Mouse (Mus musculus): ENCODE measurements around the gene Cyp4f39. TPM values are rescaled to one million over a fixed set of nuclear protein-coding genes. Genes with fewer than 3 reads are reported as not detected.

Gene Cyp4f39
- polyA plus RNA-seq, 1 experiment from 2014 or later, result 57.9 TPM

DNA sequence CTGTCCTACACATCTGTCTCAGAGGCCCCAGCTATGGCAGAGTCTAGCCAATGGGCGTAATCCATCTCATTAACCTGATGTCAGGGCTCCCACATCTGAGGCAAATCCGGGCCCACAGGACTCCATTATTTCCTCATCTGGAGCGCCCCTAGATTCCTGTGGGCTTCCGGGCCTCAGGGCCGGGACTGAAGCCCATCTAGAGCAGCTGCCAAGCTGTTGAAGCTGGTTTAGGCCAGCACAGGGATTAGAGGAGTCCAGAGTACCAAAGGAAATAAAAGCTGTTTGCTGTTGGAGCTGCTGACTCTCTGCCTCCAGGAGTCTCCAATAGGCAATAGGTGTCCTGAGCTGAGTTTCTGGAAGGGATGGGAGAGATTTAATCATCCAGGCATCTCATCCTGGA lies 17.4 kb upstream of the Cyp4f39 start:
- Histone ChIP-seq H3K4me2 (replicated peaks; ENCODE audit: low read depth) (no peak overlapping the region), H3K36me3 (ENCODE audit: control insufficient read depth, insufficient read depth, low read length) (no peaks in the 10 kb centered on the region), H3K4me1 (replicated peaks; ENCODE audit: control insufficient read depth, insufficient read depth) (no peaks in the 10 kb centered on the region), H3K9me3 (ENCODE audit: control insufficient read depth, low read length) (no peaks in the 10 kb centered on the region), H3K27me3 (ENCODE audit: control insufficient read depth, insufficient read depth, low read length) (no peaks in the 10 kb centered on the region), H3K4me3 (ENCODE audit: low read depth, low read length) (no peak overlapping the region), H3K27ac (replicated peaks) (no peak overlapping the region), H3K9ac (ENCODE audit: low read length) (no peak overlapping the region)
- WGBS, result 70% methylated on average over 5 of the region's 5 CpGs
- DNase-seq (ENCODE audit: low spot score), result no peak
- TF ChIP-seq EP300 (optimal IDR thresholded peaks at IDR 0.05) (no peak), CTCF (IDR thresholded peaks at IDR 0.05; ENCODE audit: low read depth) (no peak)
- ATAC-seq (ENCODE audit: low FRiP score, low TSS enrichment), result no peak

DNA sequence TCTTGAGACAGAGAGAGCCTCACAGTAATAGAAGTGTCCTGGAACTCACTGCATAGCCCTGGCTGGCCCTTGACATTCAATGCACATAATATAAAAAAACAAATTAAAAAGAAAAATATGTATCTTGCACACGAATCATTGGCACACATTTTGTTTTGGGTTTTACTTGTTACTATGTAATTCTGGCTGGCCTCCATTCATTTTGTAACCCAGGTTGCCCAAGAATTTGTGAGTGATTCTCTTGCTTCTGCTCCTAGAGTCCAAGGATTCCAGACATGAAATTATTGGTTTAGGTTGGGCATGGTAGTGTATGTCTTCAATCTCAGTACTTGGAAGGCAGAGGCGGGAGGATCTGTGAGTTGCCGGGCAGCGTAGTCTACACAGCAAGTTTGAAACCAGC lies 15.4 kb upstream of the Cyp4f39 start:
- DNase-seq (ENCODE audit: low spot score), result no peak
- no peaks in the 10 kb centered on the region for H3K36me3 ChIP-seq (ENCODE audit: control insufficient read depth, insufficient read depth, low read length)
- no peak overlapping the region for H3K9ac ChIP-seq (ENCODE audit: low read length)
- WGBS, result 88% methylated on average over 4 of the region's 4 CpGs
- no peak for ATAC-seq (ENCODE audit: low FRiP score, low TSS enrichment)
- no peak overlapping the region for H3K4me2 ChIP-seq (replicated peaks; ENCODE audit: low read depth)
- H3K9me3 ChIP-seq (ENCODE audit: control insufficient read depth, low read length), result no peaks in the 10 kb centered on the region
- TF ChIP-seq EP300 (optimal IDR thresholded peaks at IDR 0.05) (no peak), CTCF (IDR thresholded peaks at IDR 0.05; ENCODE audit: low read depth) (no peak)
- H3K4me1 ChIP-seq (replicated peaks; ENCODE audit: control insufficient read depth, insufficient read depth), result no peaks in the 10 kb centered on the region
- H3K4me3 ChIP-seq (ENCODE audit: low read depth, low read length), result no peak overlapping the region
- H3K27ac ChIP-seq (replicated peaks), result no peak overlapping the region
- no peaks in the 10 kb centered on the region for H3K27me3 ChIP-seq (ENCODE audit: control insufficient read depth, insufficient read depth, low read length)

DNA sequence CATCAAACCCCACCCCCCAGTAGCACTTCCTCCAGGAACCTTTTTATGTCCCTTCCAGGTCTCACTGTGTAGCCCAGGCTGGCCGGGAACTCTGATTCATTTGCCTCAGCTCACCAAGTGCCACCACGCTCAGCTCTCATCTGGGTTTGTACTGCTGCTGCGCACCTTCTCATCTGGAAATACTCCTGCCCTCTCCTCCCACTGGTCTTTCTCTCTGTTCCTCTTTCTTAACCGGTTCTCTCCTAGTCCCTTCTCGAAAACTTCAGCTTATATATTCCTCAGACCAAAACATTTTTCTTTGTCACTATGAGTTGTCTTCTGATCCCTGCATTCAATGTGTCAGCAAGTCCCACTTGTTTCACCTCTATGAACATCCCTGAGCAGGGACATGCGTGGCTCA lies 9.3 kb upstream of the Cyp4f39 start:
- TF ChIP-seq CTCF (IDR thresholded peaks at IDR 0.05; ENCODE audit: low read depth) (no peak), EP300 (optimal IDR thresholded peaks at IDR 0.05) (no peak)
- no peaks in the 10 kb centered on the region for H3K9me3 ChIP-seq (ENCODE audit: control insufficient read depth, low read length)
- WGBS, result 71% methylated on average over 6 of the region's 6 CpGs
- no peak for DNase-seq (ENCODE audit: low spot score)
- no peak overlapping the region for H3K4me2 ChIP-seq (replicated peaks; ENCODE audit: low read depth)
- H3K27me3 ChIP-seq (ENCODE audit: control insufficient read depth, insufficient read depth, low read length), result no peaks in the 10 kb centered on the region
- ATAC-seq (ENCODE audit: low FRiP score, low TSS enrichment), result no peak
- H3K4me3 ChIP-seq (ENCODE audit: low read depth, low read length), result no peak overlapping the region
- H3K9ac ChIP-seq (ENCODE audit: low read length), result no peak overlapping the region
- no peaks in the 10 kb centered on the region for H3K36me3 ChIP-seq (ENCODE audit: control insufficient read depth, insufficient read depth, low read length)
- H3K27ac ChIP-seq (replicated peaks), result no peak overlapping the region
- no peaks in the 10 kb centered on the region for H3K4me1 ChIP-seq (replicated peaks; ENCODE audit: control insufficient read depth, insufficient read depth)

DNA sequence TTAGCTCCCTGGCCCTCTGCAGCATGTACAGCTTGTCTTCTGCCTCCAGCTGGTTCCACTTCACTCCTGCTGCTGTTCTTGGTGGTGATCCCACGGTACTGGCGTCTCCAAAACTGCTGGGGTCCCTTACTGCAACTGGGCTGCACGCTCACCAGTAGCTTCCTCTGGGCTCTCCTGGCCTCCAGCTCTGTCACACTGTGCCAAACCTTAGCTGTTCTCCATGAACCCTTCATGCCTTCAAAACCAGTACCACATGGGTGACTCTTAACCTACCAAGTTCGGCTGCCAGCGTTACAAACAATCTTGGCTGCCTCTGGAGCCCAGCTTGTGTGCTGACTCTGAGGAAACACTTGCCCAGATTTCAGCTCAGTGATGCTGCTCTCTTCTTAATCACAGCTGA lies 7.5 kb upstream of the Cyp4f39 start:
- H3K9me3 ChIP-seq (ENCODE audit: control insufficient read depth, low read length), result no peaks in the 10 kb centered on the region
- no peak overlapping the region for H3K27ac ChIP-seq (replicated peaks)
- no peak overlapping the region for H3K4me3 ChIP-seq (ENCODE audit: low read depth, low read length)
- ATAC-seq (ENCODE audit: low FRiP score, low TSS enrichment), result no peak
- DNase-seq (ENCODE audit: low spot score), result no peak
- no peak overlapping the region for H3K4me2 ChIP-seq (replicated peaks; ENCODE audit: low read depth)
- TF ChIP-seq EP300 (optimal IDR thresholded peaks at IDR 0.05), result no peak
- no peak for TF ChIP-seq CTCF (IDR thresholded peaks at IDR 0.05; ENCODE audit: low read depth)
- no peaks in the 10 kb centered on the region for H3K4me1 ChIP-seq (replicated peaks; ENCODE audit: control insufficient read depth, insufficient read depth)
- no peak overlapping the region for H3K9ac ChIP-seq (ENCODE audit: low read length)
- H3K36me3 ChIP-seq (ENCODE audit: control insufficient read depth, insufficient read depth, low read length), result no peaks in the 10 kb centered on the region
- H3K27me3 ChIP-seq (ENCODE audit: control insufficient read depth, insufficient read depth, low read length), result no peaks in the 10 kb centered on the region
- WGBS, result 61% methylated on average over 5 of the region's 5 CpGs

DNA sequence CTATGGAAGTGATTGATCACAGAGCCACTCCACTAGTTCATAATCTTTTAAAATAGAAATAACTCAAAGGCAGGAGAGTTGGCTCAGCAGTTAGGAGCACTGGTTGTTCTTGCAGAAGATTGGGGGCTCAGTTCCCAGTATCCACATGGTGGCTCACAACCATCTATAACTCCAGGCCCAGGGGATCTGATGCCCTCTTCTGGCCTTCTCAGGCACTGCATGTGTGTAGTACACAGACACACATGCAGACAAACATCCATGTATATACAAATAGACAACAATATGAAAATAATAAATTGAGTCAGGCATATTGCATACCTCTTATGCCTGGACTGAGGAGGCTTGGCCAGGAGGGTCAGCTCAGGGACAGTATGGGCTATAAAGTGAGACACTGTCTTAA lies 5.3 kb upstream of the Cyp4f39 start:
- Histone ChIP-seq H3K4me3 (ENCODE audit: low read depth, low read length) (no peak overlapping the region), H3K9me3 (ENCODE audit: control insufficient read depth, low read length) (no peaks in the 10 kb centered on the region), H3K27ac (replicated peaks) (no peak overlapping the region), H3K4me2 (replicated peaks; ENCODE audit: low read depth) (no peak overlapping the region), H3K4me1 (replicated peaks; ENCODE audit: control insufficient read depth, insufficient read depth) (no peaks in the 10 kb centered on the region), H3K36me3 (ENCODE audit: control insufficient read depth, insufficient read depth, low read length) (no peaks in the 10 kb centered on the region), H3K27me3 (ENCODE audit: control insufficient read depth, insufficient read depth, low read length) (no peaks in the 10 kb centered on the region), H3K9ac (ENCODE audit: low read length) (no peak overlapping the region)
- DNase-seq (ENCODE audit: low spot score) (no peak), ATAC-seq (ENCODE audit: low FRiP score, low TSS enrichment) (no peak)
- no peak for TF ChIP-seq CTCF (IDR thresholded peaks at IDR 0.05; ENCODE audit: low read depth)
- TF ChIP-seq EP300 (optimal IDR thresholded peaks at IDR 0.05), result no peak

DNA sequence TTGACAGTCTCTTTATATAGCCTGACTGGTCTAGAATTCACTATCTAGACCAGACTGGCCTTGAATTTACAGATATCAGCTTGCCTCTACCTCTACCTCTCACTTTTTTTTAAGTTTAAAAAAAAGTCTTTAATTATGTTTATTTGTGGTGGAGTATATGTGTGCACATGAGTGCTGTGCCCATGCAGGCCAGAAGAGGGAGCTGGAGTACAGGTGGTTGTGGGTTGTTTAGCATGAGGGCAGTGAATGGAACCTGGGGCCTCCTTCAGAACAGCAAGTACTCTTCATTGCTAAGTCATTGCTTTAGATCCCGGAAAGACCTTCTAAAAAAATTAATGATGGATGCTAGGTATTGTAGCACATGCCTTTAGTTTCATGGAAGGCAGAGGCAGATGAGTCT lies 3.5 kb upstream of the Cyp4f39 start:
- Histone ChIP-seq H3K4me3 (ENCODE audit: low read depth, low read length) (no peak overlapping the region), H3K27me3 (ENCODE audit: control insufficient read depth, insufficient read depth, low read length) (no peaks in the 10 kb centered on the region), H3K9ac (ENCODE audit: low read length) (no peak overlapping the region), H3K36me3 (ENCODE audit: control insufficient read depth, insufficient read depth, low read length) (no peaks in the 10 kb centered on the region), H3K9me3 (ENCODE audit: control insufficient read depth, low read length) (no peaks in the 10 kb centered on the region), H3K4me1 (replicated peaks; ENCODE audit: control insufficient read depth, insufficient read depth) (no peaks in the 10 kb centered on the region), H3K27ac (replicated peaks) (no peak overlapping the region), H3K4me2 (replicated peaks; ENCODE audit: low read depth) (no peak overlapping the region)
- 100% methylated on average over 1 of the region's 1 CpGs for WGBS
- TF ChIP-seq EP300 (optimal IDR thresholded peaks at IDR 0.05), result no peak
- 0 out of 2 replicates have a peak, but pooled peaks have one; percentile 23 for TF ChIP-seq CTCF (IDR thresholded peaks at IDR 0.05; ENCODE audit: low read depth)
- DNase-seq (ENCODE audit: low spot score), result no peak
- ATAC-seq (ENCODE audit: low FRiP score, low TSS enrichment), result no peak

Measured in stomach, postnatal 0 days (tissue).